Mouse (Mus musculus): ENCODE results near the gene Acly. TPM values are rescaled to one million over a fixed set of nuclear protein-coding genes. Genes with fewer than 3 reads are reported as not detected.

Gene Acly
- polyA plus RNA-seq, 1 experiment from 2014 or later, result 153 TPM

DNA sequence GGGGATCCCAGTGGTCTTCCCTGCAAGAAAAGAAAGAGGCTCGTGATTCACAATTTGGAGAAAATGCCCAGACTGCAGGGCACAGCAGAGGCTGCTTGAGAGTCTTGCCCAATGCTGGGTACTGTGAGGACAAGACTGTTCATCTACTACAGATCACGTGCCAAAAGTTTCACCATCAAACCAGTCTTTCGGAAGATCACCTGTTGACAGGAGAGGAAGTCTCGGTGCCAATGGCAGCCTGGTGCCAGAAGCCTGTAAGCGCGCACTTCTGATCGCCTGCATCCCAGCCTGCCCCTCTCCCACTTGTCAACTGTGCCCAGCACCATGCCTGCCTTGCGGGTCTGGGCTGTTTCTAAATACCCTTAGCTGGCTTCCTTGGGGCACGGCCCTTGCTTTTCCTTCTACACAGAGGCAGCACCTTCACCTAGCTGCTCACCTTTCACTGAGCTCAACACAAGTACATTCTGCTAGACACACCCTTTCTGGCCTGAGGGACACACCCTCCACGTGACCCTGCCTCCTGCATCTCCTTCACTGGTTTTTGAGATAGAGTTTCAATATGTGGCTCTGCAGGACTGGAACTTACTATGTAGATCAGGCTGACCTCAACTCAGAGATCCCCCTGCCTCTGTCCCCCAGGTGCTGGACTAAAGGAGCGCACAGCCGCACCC is 22.7 kb downstream of the Acly start:
- H3K27me3 ChIP-seq, result no peaks in the 10 kb centered on the region
- H3K4me1 ChIP-seq, result no peaks in the 10 kb centered on the region
- peaks cover 90% of the 10 kb centered on the region for H3K36me3 ChIP-seq
- ATAC-seq (ENCODE audit: borderline replicate concordance, extremely low read depth, low FRiP score, low TSS enrichment), result no peak
- H3K9ac ChIP-seq, result no peak overlapping the region
- no peak overlapping the region for H3K27ac ChIP-seq
- no peak overlapping the region for H3K4me3 ChIP-seq
- WGBS, result 95% methylated on average over 12 of the region's 12 CpGs
- no peak overlapping the region for H3K4me2 ChIP-seq
- no peaks in the 10 kb centered on the region for H3K9me3 ChIP-seq

DNA sequence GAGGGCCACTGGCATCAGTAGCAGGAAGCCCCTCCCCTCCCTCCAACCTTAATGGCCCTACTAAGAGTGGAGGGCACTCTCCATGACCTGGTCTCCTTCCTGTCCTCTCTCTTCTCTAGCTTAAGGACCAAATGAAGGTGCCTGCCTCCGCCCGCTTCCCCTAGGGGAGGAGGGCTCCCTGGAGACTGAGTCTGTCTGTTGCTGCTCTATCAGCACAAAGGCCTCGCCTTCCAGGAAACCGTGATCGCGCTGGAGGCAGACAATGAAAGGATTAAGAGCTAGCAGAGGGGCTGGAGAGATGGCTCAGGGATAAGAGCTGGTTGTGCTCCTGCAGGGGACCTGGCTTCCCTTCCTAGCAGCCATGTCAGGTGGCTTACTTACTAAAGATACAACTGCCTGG is 26.5 kb downstream of the Acly start:
- no peak overlapping the region for H3K9ac ChIP-seq
- H3K9me3 ChIP-seq, result no peaks in the 10 kb centered on the region
- no peaks in the 10 kb centered on the region for H3K4me1 ChIP-seq
- H3K4me2 ChIP-seq, result no peak overlapping the region
- H3K4me3 ChIP-seq, result no peak overlapping the region
- H3K36me3 ChIP-seq, result peaks cover 92% of the 10 kb centered on the region
- WGBS, result 44% methylated on average over 6 of the region's 6 CpGs
- no peaks in the 10 kb centered on the region for H3K27me3 ChIP-seq
- H3K27ac ChIP-seq, result no peak overlapping the region
- ATAC-seq (ENCODE audit: borderline replicate concordance, extremely low read depth, low FRiP score, low TSS enrichment), result no peak

DNA sequence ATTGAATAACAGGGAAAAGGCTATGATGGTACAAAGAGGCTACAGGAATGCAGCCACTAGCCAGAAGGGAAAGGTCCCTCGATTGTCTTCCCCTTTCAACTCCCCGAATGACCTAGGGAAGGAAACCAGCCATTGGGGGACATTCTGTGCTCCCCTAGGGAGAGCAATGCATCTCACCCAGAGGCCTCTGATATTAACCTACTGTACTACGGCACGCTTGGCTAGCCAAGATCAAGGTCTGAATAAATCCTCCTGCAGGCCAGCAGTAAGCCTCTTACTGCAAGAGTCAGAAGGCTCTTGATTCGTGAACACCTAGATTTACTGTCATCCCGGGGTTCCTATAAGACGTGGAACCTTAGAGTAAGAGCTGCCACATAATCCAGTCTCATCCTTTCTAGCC is 27.1 kb downstream of the Acly start:
- no peak for ATAC-seq (ENCODE audit: borderline replicate concordance, extremely low read depth, low FRiP score, low TSS enrichment)
- WGBS, result 88% methylated on average over 7 of the region's 7 CpGs

DNA sequence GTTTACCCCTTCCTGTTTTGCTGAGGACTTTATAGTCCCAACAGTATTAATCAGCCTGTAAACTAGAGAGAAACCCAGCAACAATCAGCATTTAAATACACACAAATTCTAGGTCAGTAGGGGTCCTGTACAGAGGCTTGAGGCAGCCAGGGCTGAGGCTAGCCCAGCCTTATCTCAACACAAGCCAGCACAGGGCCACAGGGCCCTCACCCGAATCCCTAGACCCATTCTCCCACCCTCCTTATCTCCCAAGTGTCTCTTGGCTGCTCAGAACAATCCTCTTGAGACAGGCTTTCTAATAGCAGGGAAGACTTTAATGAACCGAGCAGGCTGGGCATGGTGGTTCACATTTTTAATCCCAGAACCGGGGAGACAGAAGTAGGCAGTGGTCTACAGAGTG is 27.6 kb downstream of the Acly start:
- Histone ChIP-seq H3K4me2 (no peak overlapping the region), H3K9ac (no peak overlapping the region), H3K27me3 (no peaks in the 10 kb centered on the region), H3K4me3 (no peak overlapping the region), H3K36me3 (peaks cover 92% of the 10 kb centered on the region), H3K4me1 (no peaks in the 10 kb centered on the region), H3K27ac (no peak overlapping the region), H3K9me3 (no peaks in the 10 kb centered on the region)
- whole genome bisulfite sequencing, result 75% methylated on average over 3 of the region's 3 CpGs
- ATAC-seq (ENCODE audit: borderline replicate concordance, extremely low read depth, low FRiP score, low TSS enrichment), result no peak

More for the DNA sequence above, 27.1 kb downstream of the Acly start:
- no peak overlapping the region for H3K4me2 ChIP-seq
- no peak overlapping the region for H3K4me3 ChIP-seq
- H3K27me3 ChIP-seq, result no peaks in the 10 kb centered on the region
- H3K4me1 ChIP-seq, result no peaks in the 10 kb centered on the region
- H3K9ac ChIP-seq, result no peak overlapping the region
- H3K27ac ChIP-seq, result no peak overlapping the region
- H3K9me3 ChIP-seq, result no peaks in the 10 kb centered on the region
- H3K36me3 ChIP-seq, result peaks cover 92% of the 10 kb centered on the region

DNA sequence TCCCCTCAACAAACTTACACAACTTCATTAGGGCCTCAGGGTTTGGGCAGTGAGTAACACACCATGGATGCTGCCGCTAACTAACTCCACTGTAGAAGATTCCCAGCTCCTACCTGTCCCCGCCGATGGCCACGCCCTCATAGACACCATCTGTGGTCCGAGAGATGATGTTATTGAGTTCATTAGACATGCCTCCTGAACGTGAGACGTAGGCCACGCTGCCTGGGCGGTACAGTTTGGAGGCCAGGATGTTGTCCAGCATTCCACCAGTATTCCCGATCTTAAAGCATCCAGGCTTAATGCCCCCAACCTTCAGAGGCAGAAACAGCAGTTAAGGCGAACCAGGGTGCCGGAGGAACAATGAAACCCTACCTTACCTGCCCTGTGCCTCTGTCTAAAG is 34.0 kb downstream of the Acly start:
- Histone ChIP-seq H3K36me3 (peaks cover 95% of the 10 kb centered on the region), H3K9me3 (no peaks in the 10 kb centered on the region), H3K4me2 (no peak overlapping the region), H3K27me3 (no peaks in the 10 kb centered on the region), H3K9ac (no peak overlapping the region), H3K4me1 (no peaks in the 10 kb centered on the region), H3K27ac (no peak overlapping the region), H3K4me3 (no peak overlapping the region)
- ATAC-seq (ENCODE audit: borderline replicate concordance, extremely low read depth, low FRiP score, low TSS enrichment), result no peak
- 92% methylated on average over 12 of the region's 12 CpGs for WGBS

DNA sequence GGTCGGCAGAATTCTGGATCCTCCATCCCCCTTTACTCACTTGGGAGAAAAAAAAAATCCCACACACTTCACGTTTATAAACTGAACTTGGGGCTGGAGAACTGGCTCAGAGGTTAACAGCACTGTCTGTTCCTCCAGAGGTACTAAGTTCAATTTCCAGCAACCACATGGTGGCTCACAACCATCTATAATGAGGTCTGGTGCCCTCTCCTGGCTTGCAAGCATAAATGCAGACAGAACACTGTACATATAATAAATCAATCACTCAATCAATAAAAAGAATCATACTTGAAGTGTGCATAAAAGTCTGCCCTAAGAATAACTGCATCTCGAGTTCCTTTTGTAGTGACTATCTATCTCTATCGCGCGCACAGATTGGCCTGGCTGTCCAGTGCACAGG is 36.8 kb downstream of the Acly start:
- no peak overlapping the region for H3K9ac ChIP-seq
- H3K27me3 ChIP-seq, result no peaks in the 10 kb centered on the region
- no peak overlapping the region for H3K4me2 ChIP-seq
- WGBS, result 91% methylated on average over 6 of the region's 6 CpGs
- no peaks in the 10 kb centered on the region for H3K4me1 ChIP-seq
- no peaks in the 10 kb centered on the region for H3K9me3 ChIP-seq
- no peak overlapping the region for H3K27ac ChIP-seq
- H3K36me3 ChIP-seq, result peaks cover 88% of the 10 kb centered on the region
- no peak for ATAC-seq (ENCODE audit: borderline replicate concordance, extremely low read depth, low FRiP score, low TSS enrichment)
- no peak overlapping the region for H3K4me3 ChIP-seq

DNA sequence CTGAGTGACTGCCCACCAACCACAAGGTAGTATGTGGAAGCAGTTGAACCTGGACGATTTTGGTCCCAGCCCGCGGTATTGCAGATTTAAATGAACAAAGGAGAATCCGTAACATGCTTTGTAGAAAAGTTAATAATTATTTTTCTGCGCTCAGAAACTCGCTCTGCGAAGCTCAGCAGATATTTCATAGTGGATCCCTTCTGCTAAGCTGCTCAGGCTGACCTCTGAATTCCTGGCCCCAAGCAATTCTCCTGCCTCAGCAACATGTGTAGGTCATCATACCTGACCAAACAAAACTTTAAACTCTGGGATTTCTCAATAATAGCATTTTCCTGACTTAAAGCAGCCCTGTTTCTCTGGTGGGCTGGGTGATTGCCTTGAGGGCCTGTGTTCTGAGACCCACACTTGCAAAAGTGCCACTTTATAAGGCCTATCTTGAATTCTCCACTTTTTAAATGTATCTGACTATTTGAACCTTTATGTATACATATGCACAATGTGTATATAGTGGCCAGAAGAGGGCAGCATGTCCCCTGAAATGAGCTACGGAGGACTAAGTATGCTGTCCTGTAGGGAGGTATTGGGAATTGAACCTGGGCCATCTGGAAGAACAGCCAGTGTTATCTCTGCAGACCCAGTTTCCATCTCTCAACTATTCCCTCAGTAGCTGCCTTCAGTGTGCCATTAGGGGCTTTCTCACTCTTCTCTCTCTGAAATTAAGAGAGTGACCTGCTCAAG is 41.8 kb downstream of the Acly start:
- no peak for ATAC-seq (ENCODE audit: borderline replicate concordance, extremely low read depth, low FRiP score, low TSS enrichment)
- H3K9me3 ChIP-seq, result no peaks in the 10 kb centered on the region
- WGBS, result 85% methylated on average over 8 of the region's 8 CpGs
- no peaks in the 10 kb centered on the region for H3K27me3 ChIP-seq
- H3K4me3 ChIP-seq, result no peak overlapping the region
- no peak overlapping the region for H3K9ac ChIP-seq
- no peak overlapping the region for H3K27ac ChIP-seq
- H3K4me1 ChIP-seq, result no peaks in the 10 kb centered on the region
- H3K4me2 ChIP-seq, result no peak overlapping the region
- peaks cover 89% of the 10 kb centered on the region for H3K36me3 ChIP-seq

DNA sequence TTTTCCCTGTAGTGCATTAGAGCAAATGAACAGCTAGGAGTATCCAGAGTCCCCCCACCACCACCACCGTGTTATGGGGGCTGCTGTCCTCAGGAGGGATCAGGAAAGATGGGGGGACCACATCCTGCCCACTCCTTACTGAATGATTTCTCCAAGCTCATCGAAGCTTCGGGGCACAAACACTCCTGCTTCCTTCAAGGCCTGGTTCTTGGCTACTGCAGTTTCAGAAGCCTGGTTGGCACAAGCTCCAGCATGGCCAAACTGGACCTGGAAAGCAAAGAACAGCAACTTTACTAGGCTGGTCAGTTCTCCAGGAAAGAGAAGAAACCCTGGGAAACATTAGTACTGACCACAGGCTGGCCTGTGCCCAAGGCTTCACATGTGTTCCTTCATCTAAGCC is 43.3 kb downstream of the Acly start:
- Histone ChIP-seq H3K36me3 (peaks cover 86% of the 10 kb centered on the region), H3K9me3 (no peaks in the 10 kb centered on the region), H3K4me1 (no peaks in the 10 kb centered on the region), H3K27me3 (no peaks in the 10 kb centered on the region), H3K4me2 (no peak overlapping the region), H3K27ac (no peak overlapping the region), H3K4me3 (no peak overlapping the region), H3K9ac (no peak overlapping the region)
- no peak for ATAC-seq (ENCODE audit: borderline replicate concordance, extremely low read depth, low FRiP score, low TSS enrichment)
- WGBS, result 95% methylated on average over 3 of the region's 3 CpGs

DNA sequence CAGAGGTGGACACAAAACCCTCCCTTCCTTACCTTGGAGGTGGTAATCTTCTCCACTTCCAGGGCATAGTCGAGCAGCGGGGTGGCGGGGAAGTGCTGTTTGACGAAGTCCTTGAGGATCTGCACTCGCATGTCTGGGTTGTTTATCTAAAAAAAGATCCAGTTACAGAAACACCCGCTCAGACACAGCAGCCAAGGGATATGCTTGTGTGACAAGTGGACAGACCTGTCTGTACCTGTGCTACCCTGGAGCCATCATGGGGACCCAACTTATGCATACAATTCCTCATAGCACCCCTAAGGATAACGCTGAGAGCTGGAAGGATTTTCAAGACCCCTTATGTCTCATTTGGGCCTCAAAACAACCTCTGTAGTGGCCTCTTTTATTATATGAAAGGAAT is 48.6 kb downstream of the Acly start:
- H3K27ac ChIP-seq, result no peak overlapping the region
- H3K36me3 ChIP-seq, result peaks cover 72% of the 10 kb centered on the region
- 0 out of 2 replicates have a peak, but pooled peaks have one; percentile 35 for ATAC-seq (ENCODE audit: borderline replicate concordance, extremely low read depth, low FRiP score, low TSS enrichment)
- H3K27me3 ChIP-seq, result no peaks in the 10 kb centered on the region
- H3K9me3 ChIP-seq, result no peaks in the 10 kb centered on the region
- no peak overlapping the region for H3K4me3 ChIP-seq
- no peaks in the 10 kb centered on the region for H3K4me1 ChIP-seq
- WGBS, result 27% methylated on average over 7 of the region's 7 CpGs
- H3K4me2 ChIP-seq, result no peak overlapping the region
- H3K9ac ChIP-seq, result no peak overlapping the region

DNA sequence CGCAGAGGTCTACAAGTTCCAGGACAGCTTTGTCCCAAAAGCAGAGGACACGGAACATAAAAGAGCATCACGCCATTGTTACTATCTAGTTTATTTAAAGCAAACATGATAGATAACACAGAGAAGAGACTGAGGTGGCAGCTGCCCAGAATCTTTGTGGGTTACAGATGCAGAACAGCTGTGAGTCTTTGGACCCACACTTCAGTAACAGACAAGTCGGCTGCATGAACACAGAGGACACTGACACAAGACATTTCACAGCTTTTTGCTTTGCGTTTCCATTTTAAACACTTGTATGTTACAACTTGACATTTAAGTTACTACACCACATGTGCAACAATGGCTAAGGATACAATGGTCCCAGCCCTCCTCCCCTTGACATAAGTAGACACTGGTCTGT is 51.5 kb downstream of the Acly start:
- Histone ChIP-seq H3K36me3 (peaks cover 44% of the 10 kb centered on the region), H3K27me3 (no peaks in the 10 kb centered on the region), H3K4me1 (peaks cover 5% of the 10 kb centered on the region), H3K9me3 (no peaks in the 10 kb centered on the region), H3K27ac (no peak overlapping the region), H3K4me2 (no peak overlapping the region), H3K4me3 (no peak overlapping the region), H3K9ac (no peak overlapping the region)
- ATAC-seq (ENCODE audit: borderline replicate concordance, extremely low read depth, low FRiP score, low TSS enrichment), result no peak
- 66% methylated on average over 5 of the region's 5 CpGs for WGBS

DNA sequence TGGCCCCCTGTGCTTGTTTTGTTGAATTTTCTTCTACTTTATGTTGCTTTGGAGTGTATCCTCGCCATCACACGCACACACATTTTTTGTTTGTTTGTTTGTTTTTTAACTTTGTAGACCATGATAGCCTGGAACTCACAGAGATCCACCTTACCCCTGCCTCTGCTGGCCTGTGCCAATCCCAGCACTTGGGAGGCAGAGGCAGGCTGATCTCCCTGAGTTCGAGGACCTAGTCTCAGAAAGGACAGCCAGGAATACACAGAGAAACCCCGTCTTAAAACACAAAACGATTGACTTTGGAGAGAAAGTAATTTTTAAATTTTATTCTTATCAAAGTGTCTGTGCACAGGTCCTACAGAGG is 54.9 kb downstream of the Acly start:
- peaks cover 19% of the 10 kb centered on the region for H3K36me3 ChIP-seq
- H3K9me3 ChIP-seq, result no peaks in the 10 kb centered on the region
- no peak overlapping the region for H3K9ac ChIP-seq
- peak overlapping the region; percentile 35 for H3K4me2 ChIP-seq
- H3K4me1 ChIP-seq, result peaks cover 22% of the 10 kb centered on the region
- H3K27ac ChIP-seq, result no peak overlapping the region
- peak; percentile 14 for ATAC-seq (ENCODE audit: borderline replicate concordance, extremely low read depth, low FRiP score, low TSS enrichment)
- no peaks in the 10 kb centered on the region for H3K27me3 ChIP-seq
- H3K4me3 ChIP-seq, result peak overlapping the region; percentile 95
- 33% methylated on average over 5 of the region's 5 CpGs for WGBS

DNA sequence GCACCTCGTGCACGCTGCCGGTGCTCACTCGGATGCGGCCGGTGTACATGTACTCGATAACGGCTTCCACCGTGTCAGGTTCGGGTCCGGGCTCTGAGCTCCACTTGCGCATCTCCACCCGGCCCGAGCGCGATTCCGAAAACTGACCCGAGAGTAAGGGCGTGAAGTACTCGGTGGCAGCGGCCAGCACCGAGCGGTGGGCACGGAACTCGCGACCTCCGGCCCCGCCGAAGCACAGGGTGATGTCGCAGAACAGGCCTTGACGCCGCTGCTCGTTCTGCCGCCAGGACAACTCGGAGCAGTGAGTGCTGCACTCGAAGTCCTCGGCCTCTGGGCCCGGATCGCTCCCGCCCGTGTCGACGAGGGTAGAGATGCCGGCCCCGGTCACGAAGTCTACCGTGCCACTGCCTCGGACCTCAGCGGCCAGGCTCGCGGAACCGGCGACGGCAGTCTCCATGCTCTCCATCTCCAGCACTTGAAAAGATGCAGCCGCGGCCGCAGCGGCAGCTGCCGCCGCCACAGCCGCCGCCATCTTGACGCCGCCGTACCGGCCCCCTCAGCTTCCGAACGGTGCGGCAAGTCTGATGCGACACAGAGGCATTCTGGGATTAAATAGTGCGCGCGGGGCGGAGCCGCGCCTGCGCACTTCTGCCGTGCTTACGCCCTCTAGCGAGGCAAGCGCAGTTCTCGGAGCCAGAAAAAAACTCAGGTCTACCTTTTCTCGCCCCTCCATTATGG is 55.4 kb downstream of the Acly start, which contains the start of gene Klhl11:
Gene Klhl11, minus strand, starts transcription at position 545 of the 738 bp plus-strand sequence.
- Histone ChIP-seq H3K36me3 (peaks cover 16% of the 10 kb centered on the region), H3K4me2 (peak within 1 kb of the TSS; percentile 93), H3K27ac (peak within 1 kb of the TSS; percentile 77), H3K4me3 (peak within 1 kb of the TSS; percentile 95), H3K9me3 (no peaks in the 10 kb centered on the region), H3K9ac (peak within 1 kb of the TSS; percentile 90), H3K4me1 (peaks cover 22% of the 10 kb centered on the region), H3K27me3 (no peaks in the 10 kb centered on the region)
- ATAC-seq (ENCODE audit: borderline replicate concordance, extremely low read depth, low FRiP score, low TSS enrichment), result peak; percentile 92
- under 1% methylated on average over 83 of the region's 83 CpGs for WGBS

Measured in lung, embryonic 15.5 days (tissue).